Mouse (Mus musculus) bone marrow, adult 2 months (tissue): ENCODE data around the gene Ptma.

Source experiments
- CTCF ChIP-seq: fragments of 200-500 bp; IDR thresholded peaks from 2 replicates; pipeline ENCODE4 v1.5.1; 2011; ENCODE audit warnings: low read length, control low read depth; ENCODE audit not compliant: control insufficient read depth, insufficient read depth
- POLR2A ChIP-seq: fragments of 200-500 bp; IDR thresholded peaks from 2 replicates; pipeline ENCODE4 v1.6.1; 2011; ENCODE audit warnings: low read depth, mild to moderate bottlenecking, control low read depth, low read length, borderline replicate concordance; ENCODE audit not compliant: control insufficient read depth

DNA sequence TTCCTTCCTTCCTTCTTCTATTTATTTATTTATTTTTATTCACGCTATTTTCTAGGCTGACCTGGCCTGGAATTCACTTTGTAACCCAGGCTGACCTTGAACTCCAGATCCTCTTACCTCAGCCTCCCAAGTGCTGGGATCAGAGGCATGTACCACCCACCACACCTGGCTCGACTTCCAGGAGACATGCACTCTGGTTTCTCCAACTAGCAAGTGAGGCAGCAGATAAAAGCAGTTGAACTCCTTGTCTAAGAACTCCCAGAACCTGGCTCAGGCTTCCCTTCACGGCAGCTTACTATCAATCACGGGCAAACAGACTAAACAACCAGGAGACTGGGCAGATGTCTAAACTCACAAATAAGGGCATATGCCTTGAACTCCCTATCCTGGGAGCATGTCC, 25.8 kb upstream of the Ptma start:
- no peak for TF ChIP-seq CTCF
- TF ChIP-seq POLR2A = no peak
